ENCODE assay signal across 8 mouse cellular contexts in the genomic region with DNA sequence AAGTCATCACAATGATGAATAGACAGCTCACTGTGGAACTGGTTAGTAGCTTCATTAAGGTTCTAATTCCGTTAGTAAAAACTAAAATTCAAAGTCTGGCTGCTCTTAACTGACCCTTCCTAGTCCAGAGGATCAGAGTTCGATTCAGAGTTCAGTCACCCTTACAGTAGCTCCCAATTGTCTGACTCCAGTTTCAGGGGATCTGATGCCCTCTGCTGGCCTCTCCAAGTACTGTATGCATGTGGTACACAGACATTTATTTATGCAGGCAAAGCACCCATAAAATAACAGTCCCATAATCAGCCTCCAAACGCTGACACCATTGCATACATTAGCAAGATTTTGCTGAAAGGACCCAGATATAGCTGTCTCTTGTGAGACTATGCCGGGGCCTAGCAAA. TPM values are rescaled to one million over a fixed set of nuclear protein-coding genes. Genes with fewer than 3 reads are reported as not detected.
DNase-seq lines count a peak whose midpoint lies in the region; ATAC-seq and TF ChIP-seq lines count a peak whose summit lies in the region.

No protein-coding gene starts in this region.

- 22% methylated on average over 3 of the region's 4 CpGs for WGBS in kidney, embryonic 16.5 days
- 12% methylated on average over 4 of the region's 4 CpGs for WGBS in forebrain, embryonic 14.5 days
- 16% methylated on average over 4 of the region's 4 CpGs for WGBS in midbrain, embryonic 15.5 days
- 30% methylated on average over 4 of the region's 4 CpGs for WGBS in stomach, postnatal 0 days

- no peaks in the 10 kb centered on the region for H3K36me3 ChIP-seq in kidney, embryonic 16.5 days (ENCODE audit: insufficient read depth, low read length)
- H3K36me3 ChIP-seq in forebrain, embryonic 14.5 days (ENCODE audit: control insufficient read depth, insufficient read depth, low read length) = peaks cover 5% of the 10 kb centered on the region
- peaks cover 9% of the 10 kb centered on the region; the same call in 1 of the 2 replicates for H3K36me3 ChIP-seq in midbrain, embryonic 15.5 days (replicated peaks)
- no peaks in the 10 kb centered on the region for H3K36me3 ChIP-seq in stomach, postnatal 0 days (ENCODE audit: control insufficient read depth, insufficient read depth, low read length)

- no peak overlapping the region for H3K27ac ChIP-seq in kidney, embryonic 16.5 days (ENCODE audit: low read length)
- no peak overlapping the region for H3K27ac ChIP-seq in forebrain, embryonic 14.5 days (ENCODE audit: low read depth, low read length)
- no peak overlapping the region for H3K27ac ChIP-seq in midbrain, embryonic 15.5 days
- no peak overlapping the region for H3K27ac ChIP-seq in stomach, postnatal 0 days (replicated peaks)

- H3K4me3 ChIP-seq in kidney, embryonic 16.5 days (ENCODE audit: low read length) = no peak overlapping the region
- no peak overlapping the region for H3K4me3 ChIP-seq in forebrain, embryonic 14.5 days (ENCODE audit: low read depth, low read length)
- H3K4me3 ChIP-seq in midbrain, embryonic 15.5 days = no peak overlapping the region
- H3K4me3 ChIP-seq in stomach, postnatal 0 days (ENCODE audit: low read depth, low read length) = no peak overlapping the region

- no peak overlapping the region for H3K4me2 ChIP-seq in kidney, embryonic 16.5 days (replicated peaks; ENCODE audit: low read depth, low read length)
- no peak overlapping the region for H3K4me2 ChIP-seq in forebrain, embryonic 14.5 days (ENCODE audit: low read length)
- no peak overlapping the region for H3K4me2 ChIP-seq in midbrain, embryonic 15.5 days
- no peak overlapping the region for H3K4me2 ChIP-seq in stomach, postnatal 0 days (replicated peaks; ENCODE audit: low read depth)

- no peaks in the 10 kb centered on the region for H3K9me3 ChIP-seq in kidney, embryonic 16.5 days (ENCODE audit: low read length)
- no peaks in the 10 kb centered on the region for H3K9me3 ChIP-seq in forebrain, embryonic 14.5 days (replicated peaks; ENCODE audit: control insufficient read depth, low read length)
- no peaks in the 10 kb centered on the region for H3K9me3 ChIP-seq in midbrain, embryonic 15.5 days
- H3K9me3 ChIP-seq in stomach, postnatal 0 days (ENCODE audit: control insufficient read depth, low read length) = no peaks in the 10 kb centered on the region

- no peak overlapping the region for H3K9ac ChIP-seq in kidney, embryonic 16.5 days (replicated peaks; ENCODE audit: low read length)
- no peak overlapping the region for H3K9ac ChIP-seq in forebrain, embryonic 14.5 days (ENCODE audit: low read length)
- H3K9ac ChIP-seq in midbrain, embryonic 15.5 days = no peak overlapping the region
- no peak overlapping the region for H3K9ac ChIP-seq in stomach, postnatal 0 days (ENCODE audit: low read length)

- no peaks in the 10 kb centered on the region for H3K4me1 ChIP-seq in kidney, embryonic 16.5 days (ENCODE audit: insufficient read depth, low read length)
- H3K4me1 ChIP-seq in forebrain, embryonic 14.5 days (ENCODE audit: control insufficient read depth, insufficient read depth, low read length) = no peaks in the 10 kb centered on the region
- H3K4me1 ChIP-seq in midbrain, embryonic 15.5 days = no peaks in the 10 kb centered on the region
- H3K4me1 ChIP-seq in stomach, postnatal 0 days (replicated peaks; ENCODE audit: control insufficient read depth, insufficient read depth) = no peaks in the 10 kb centered on the region

- no peaks in the 10 kb centered on the region for H3K27me3 ChIP-seq in kidney, embryonic 16.5 days (ENCODE audit: insufficient read depth, low read length)
- no peaks in the 10 kb centered on the region for H3K27me3 ChIP-seq in forebrain, embryonic 14.5 days (replicated peaks; ENCODE audit: control insufficient read depth, insufficient read depth, low read length)
- H3K27me3 ChIP-seq in midbrain, embryonic 15.5 days (replicated peaks) = no peaks in the 10 kb centered on the region
- H3K27me3 ChIP-seq in stomach, postnatal 0 days (ENCODE audit: control insufficient read depth, insufficient read depth, low read length) = no peaks in the 10 kb centered on the region

- TF ChIP-seq EP300 in stomach, postnatal 0 days (optimal IDR thresholded peaks at IDR 0.05) = no peak

- no peak for ATAC-seq in kidney, embryonic 16.5 days (ENCODE audit: low FRiP score, low TSS enrichment)
- ATAC-seq in forebrain, embryonic 14.5 days = peak; percentile 65
- ATAC-seq in midbrain, embryonic 15.5 days (replicated peaks) = peak; percentile 74
- ATAC-seq in stomach, postnatal 0 days (ENCODE audit: low FRiP score, low TSS enrichment) = no peak

- DNase-seq in kidney, adult 11 months = peak; percentile 57
- DNase-seq in c-Kit-positive CD71-positive TER-119-positive erythroid progenitor cells, embryonic 14.5 days (ENCODE audit: low spot score) = peak; percentile 42
- DNase-seq in forebrain, embryonic 14.5 days (ENCODE audit: low spot score) = peak; percentile 81
- DNase-seq in hindlimb bud, embryonic 11.5 days (ENCODE audit: extremely low spot score, low read depth, low spot score) = peak; percentile 26
- DNase-seq in left cerebral cortex, postnatal 14 days (ENCODE audit: low spot score in 2 of 2) = peak; percentile 85 to 87
- peak; percentile 78 for DNase-seq in stomach, postnatal 0 days (ENCODE audit: low spot score)

- intact Hi-C loops in left cerebral cortex, postnatal 14 days (cut with DNase I) = loop anchor here (5.0 kb wide), 1 partner anchor 210 kb away; no protein-coding TSS in a partner anchor

- TF ChIP-seq CTCF in stomach, postnatal 0 days (IDR thresholded peaks at IDR 0.05; ENCODE audit: low read depth) = peak; percentile 85

RNA-seq across cellular contexts. Expression of gene Hebp2, which starts 56.2 kb away (rescaled TPM):
- 13.3 and 14.2 TPM in 2 replicates for polyA plus RNA-seq in kidney, embryonic 16.5 days (2015; fragmentation: Nextera tagmentation; extraction: Ambion mirVana)
- 7.7 and 7.8 TPM in 2 replicates for polyA plus RNA-seq in forebrain, embryonic 14.5 days (2014; fragmentation: Nextera tagmentation; extraction: Ambion mirVana)
- total RNA-seq in left cerebral cortex, postnatal 14 days (2021) = 1 to 10 TPM; 3.0 to 3.1 TPM
- 8.3 and 9.1 TPM in 2 replicates for polyA plus RNA-seq in midbrain, embryonic 15.5 days (2015; fragmentation: Nextera tagmentation; extraction: Ambion mirVana)
- polyA plus RNA-seq in stomach, postnatal 0 days (2015; fragmentation: Nextera tagmentation; extraction: Ambion mirVana) = 112 and 129 TPM in 2 replicates

Comparison
In these comparisons a context has a peak if more than half of its experiments do, and no peak if none do; other contexts are left out.
1. DNase-seq: peak in every context shown above with its lines; median percentile 86 in left cerebral cortex, postnatal 14 days; 81 in forebrain, embryonic 14.5 days; 78 in stomach, postnatal 0 days; 57 in kidney, adult 11 months; 42 in c-Kit-positive CD71-positive TER-119-positive erythroid progenitor cells, embryonic 14.5 days; 26 in hindlimb bud, embryonic 11.5 days.
2. ATAC-seq: peak in forebrain, embryonic 14.5 days (single experiment) and midbrain, embryonic 15.5 days (single experiment); none in kidney, embryonic 16.5 days (single experiment) and stomach, postnatal 0 days (single experiment).